Mouse (Mus musculus) MEL (cell line): ENCODE data around the gene Pitpnc1. TPM values are rescaled to one million over a fixed set of nuclear protein-coding genes. Genes with fewer than 3 reads are reported as not detected.

Source experiments
- DNase-seq: peaks from one replicate; pipeline ENCODE4 v3.0.0; 2011; ENCODE audit warnings: low read depth, low spot score
- H3K27ac ChIP-seq: 2 replicates; pipeline ENCODE4 v1.5.1; 2012; ENCODE audit warnings: low read depth, mild to moderate bottlenecking, control low read depth, low read length, moderate library complexity; ENCODE audit not compliant: control insufficient read depth
- H3K27me3 ChIP-seq, 2 experiments: fragments of 150-350 bp in 1 of 2; sonication (generic) in 1 of 2; 2 replicates each; pipeline ENCODE4 v1.6.1; 2012; ENCODE audit warnings: low read length in 2 of 2, mild to moderate bottlenecking in 2 of 2, improper control_type of control experiment in 1 of 2, moderate library complexity in 1 of 2; ENCODE audit not compliant: insufficient read depth in 2 of 2, control insufficient read depth in 1 of 2
- H3K36me3 ChIP-seq, 2 experiments: 2 replicates each; pipeline ENCODE4 v1.6.1; 2012 to 2014; ENCODE audit warnings: low read length in 2 of 2, improper control_type of control experiment in 1 of 2, inconsistent platforms in 1 of 2, mild to moderate bottlenecking in 1 of 2; ENCODE audit not compliant: insufficient read depth in 2 of 2, control insufficient read depth in 1 of 2
- H3K4me1 ChIP-seq, 2 experiments: fragments of 150-350 bp in 1 of 2; sonication (generic) in 1 of 2; 2 replicates each; pipeline ENCODE4 v1.6.1; 2012; ENCODE audit warnings: low read length in 2 of 2, improper control_type of control experiment in 1 of 2, mild to moderate bottlenecking in 1 of 2; ENCODE audit not compliant: insufficient read depth in 2 of 2, control insufficient read depth in 1 of 2
- H3K4me3 ChIP-seq, 2 experiments: fragments of 150-350 bp in 1 of 2; sonication (generic) in 1 of 2; 2 replicates each; pipeline ENCODE4 v1.5.1; 2012; ENCODE audit warnings: low read depth in 2 of 2, low read length in 2 of 2, mild to moderate bottlenecking in 2 of 2, moderate library complexity in 2 of 2, control low read depth in 1 of 2, improper control_type of control experiment in 1 of 2; ENCODE audit not compliant: control insufficient read depth in 1 of 2, insufficient read depth in 1 of 2
- H3K79me2 ChIP-seq: 2 replicates; pipeline ENCODE4 v1.6.1; 2012; ENCODE audit warnings: mild to moderate bottlenecking, low read length, moderate library complexity; ENCODE audit not compliant: control insufficient read depth, poor library complexity, insufficient read depth
- H3K9ac ChIP-seq: 2 replicates; pipeline ENCODE4 v1.6.1; 2012; ENCODE audit warnings: low read depth, mild to moderate bottlenecking, control low read depth, low read length, moderate library complexity; ENCODE audit not compliant: control insufficient read depth, poor library complexity, severe bottlenecking
- H3K9me3 ChIP-seq: fragments of 150-350 bp; sonication (generic); replicated peaks from 2 replicates; pipeline ENCODE4 v1.6.1; 2012; ENCODE audit warnings: mild to moderate bottlenecking, low read length, improper control_type of control experiment, moderate library complexity; ENCODE audit not compliant: insufficient read depth
- CHD2 ChIP-seq: IDR thresholded peaks from 2 replicates; pipeline ENCODE4 v1.6.1; 2011; ENCODE audit warnings: low read length, improper control_type of control experiment
- ETS1 ChIP-seq: IDR thresholded peaks from 2 replicates; pipeline ENCODE4 v1.6.1; 2012; ENCODE audit warnings: low read depth, mild to moderate bottlenecking, inconsistent platforms, low read length, improper control_type of control experiment, moderate library complexity
- GATA1 ChIP-seq: IDR thresholded peaks from 2 replicates; pipeline ENCODE4 v1.6.1; 2011; ENCODE audit warnings: low read depth, low read length, improper control_type of control experiment
- HCFC1 ChIP-seq: IDR thresholded peaks from 2 replicates; pipeline ENCODE4 v1.6.1; 2012; ENCODE audit warnings: low read depth, mild to moderate bottlenecking, inconsistent platforms, low read length, improper control_type of control experiment, moderate library complexity
- KAT2A ChIP-seq: conservative IDR thresholded peaks from 2 replicates; pipeline ENCODE4 v1.6.1; 2012; ENCODE audit warnings: low read depth, low read length, improper control_type of control experiment, inconsistent platforms
- MAFK ChIP-seq: IDR thresholded peaks from 2 replicates; pipeline ENCODE4 v1.6.1; 2011; ENCODE audit warnings: low read depth, mild to moderate bottlenecking, low read length, improper control_type of control experiment, borderline replicate concordance
- MAX ChIP-seq: IDR thresholded peaks from 2 replicates; pipeline ENCODE4 v1.6.1; 2011; ENCODE audit warnings: low read length, improper control_type of control experiment
- MEF2A ChIP-seq: IDR thresholded peaks from 2 replicates; pipeline ENCODE4 v1.6.1; 2014; ENCODE audit warnings: low read depth, mild to moderate bottlenecking, inconsistent platforms, low read length, improper control_type of control experiment; ENCODE audit not compliant: poor library complexity, insufficient replicate concordance, severe bottlenecking; ENCODE audit errors: extremely low read depth
- MXI1 ChIP-seq: IDR thresholded peaks from 2 replicates; pipeline ENCODE4 v1.6.1; 2011; ENCODE audit warnings: mild to moderate bottlenecking, low read depth, low read length, improper control_type of control experiment
- MYB ChIP-seq: IDR thresholded peaks from 2 replicates; pipeline ENCODE4 v1.6.1; 2011; ENCODE audit warnings: mild to moderate bottlenecking, low read depth, low read length, improper control_type of control experiment
- NELFE ChIP-seq: IDR thresholded peaks from 2 replicates; pipeline ENCODE4 v1.6.1; 2011; ENCODE audit warnings: low read depth, low read length, improper control_type of control experiment
- NRF1 ChIP-seq: IDR thresholded peaks from 2 replicates; pipeline ENCODE4 v1.6.1; 2014; ENCODE audit warnings: low read depth, mild to moderate bottlenecking, inconsistent platforms, low read length, improper control_type of control experiment, moderate library complexity; ENCODE audit not compliant: poor library complexity, insufficient read depth, severe bottlenecking
- POLR2A ChIP-seq, 2 experiments: IDR thresholded peaks; 2 replicates each; pipeline ENCODE4 v1.6.1; 2011 to 2012; ENCODE audit warnings: low read length in 2 of 2, mild to moderate bottlenecking in 2 of 2, control low read depth in 1 of 2, improper control_type of control experiment in 1 of 2, low read depth in 1 of 2, moderate library complexity in 1 of 2; ENCODE audit not compliant: control insufficient read depth in 1 of 2, insufficient read depth in 1 of 2, poor library complexity in 1 of 2
- POLR2AphosphoS2 ChIP-seq: IDR thresholded peaks from 2 replicates; pipeline ENCODE4 v1.6.1; 2011; ENCODE audit warnings: low read length, improper control_type of control experiment
- POLR2AphosphoS5 ChIP-seq: IDR thresholded peaks from 2 replicates; pipeline ENCODE4 v1.6.1; 2012; ENCODE audit warnings: low read depth, borderline replicate concordance, mild to moderate bottlenecking, inconsistent platforms, low read length, moderate library complexity, mixed read lengths
- RAD21 ChIP-seq: IDR thresholded peaks from 2 replicates; pipeline ENCODE4 v1.6.1; 2011; ENCODE audit warnings: mild to moderate bottlenecking, low read depth, low read length, improper control_type of control experiment
- RCOR1 ChIP-seq: IDR thresholded peaks from 2 replicates; pipeline ENCODE4 v1.6.1; 2012; ENCODE audit warnings: low read depth, mild to moderate bottlenecking, inconsistent platforms, low read length, improper control_type of control experiment
- SIN3A ChIP-seq: IDR thresholded peaks from 2 replicates; pipeline ENCODE4 v1.6.1; 2012; ENCODE audit warnings: low read length, improper control_type of control experiment, inconsistent platforms
- TBP ChIP-seq: IDR thresholded peaks from 2 replicates; pipeline ENCODE4 v1.8.0; 2011; ENCODE audit warnings: low read depth, low read length, improper control_type of control experiment
- TCF12 ChIP-seq: IDR thresholded peaks from 2 replicates; pipeline ENCODE4 v1.6.1; 2014; ENCODE audit warnings: low read depth, mild to moderate bottlenecking, inconsistent platforms, low read length, improper control_type of control experiment, moderate library complexity
- USF1 ChIP-seq: IDR thresholded peaks from 2 replicates; pipeline ENCODE4 v1.6.1; 2014; ENCODE audit warnings: low read depth, mild to moderate bottlenecking, inconsistent platforms, low read length, improper control_type of control experiment, moderate library complexity
- polyA plus RNA-seq, 2 experiments: library from polyadenylated mRNA; stranded (reverse) in 1 of 2; unstranded in 1 of 2; fragments of >175 nt in 1 of 2; fragments of >200 nt in 1 of 2; gene quantifications; 2 replicates each; pipeline versions ENCODE4 v1.2.1 to v1.2.4; 2012; ENCODE audit warnings: low replicate concordance in 2 of 2, low read depth in 1 of 2; ENCODE audit not compliant: insufficient read length in 2 of 2, insufficient read depth in 1 of 2, missing spikeins in 1 of 2
- total RNA-seq: library from RNA; depleted of rRNA; stranded (reverse); fragments of 300-350 nt; gene quantifications from 2 replicates; pipeline ENCODE4 v1.2.3, GENCODE M21; 2012

The Pitpnc1 gene
- total and polyA plus RNA-seq, 3 experiments, result 19.3 to 25.3 TPM; not detected in 1

GRCm38 (mm10) chr11:107299511-107300120 is 170.9 kb downstream of the Pitpnc1 start:
- TF ChIP-seq SIN3A, result no peak
- no peak for TF ChIP-seq MYB
- no peak for TF ChIP-seq POLR2AphosphoS5
- Histone ChIP-seq H3K79me2 (no peaks in the 10 kb centered on the region), H3K4me1 (no peaks in the 10 kb centered on the region), H3K9ac (no peak overlapping the region), H3K4me3 (no peak overlapping the region), H3K27ac (no peak overlapping the region), H3K27me3 (no peaks in the 10 kb centered on the region), H3K36me3 (no peaks in the 10 kb centered on the region), H3K9me3 (no peaks in the 10 kb centered on the region)
- DNase-seq, result no peak

GRCm38 (mm10) chr11:107296176-107296575 is 174.3 kb downstream of the Pitpnc1 start:
- Histone ChIP-seq H3K4me3 (no peak overlapping the region), H3K9me3 (no peaks in the 10 kb centered on the region), H3K27ac (no peak overlapping the region), H3K9ac (no peak overlapping the region), H3K36me3 (0 out of 4 replicates have a peak, but pooled peaks cover 0 to 1% of the 10 kb centered on the region in 2 experiments), H3K79me2 (no peaks in the 10 kb centered on the region), H3K27me3 (no peaks in the 10 kb centered on the region), H3K4me1 (no peaks in the 10 kb centered on the region)
- no peak for DNase-seq
- TF ChIP-seq MXI1 (no peak), POLR2A (IDR thresholded peaks at IDR 0.05; ENCODE audit: control insufficient read depth in 1 of 2, insufficient read depth in 1 of 2, low read depth in 1 of 2, low read length in 2 of 2, poor library complexity in 1 of 2) (no peak), POLR2AphosphoS5 (no peak), GATA1 (no peak), RAD21 (no peak), MEF2A (no peak), KAT2A (no peak), HCFC1 (no peak), SIN3A (no peak), TBP (no peak), ETS1 (no peak), TCF12 (no peak), CHD2 (no peak), NELFE (no peak), MAX (no peak), POLR2AphosphoS2 (no peak), USF1 (no peak), RCOR1 (no peak), NRF1 (no peak), MAFK (no peak)
